15 mouse cellular contexts compared by ENCODE assay signal in the genomic region with DNA sequence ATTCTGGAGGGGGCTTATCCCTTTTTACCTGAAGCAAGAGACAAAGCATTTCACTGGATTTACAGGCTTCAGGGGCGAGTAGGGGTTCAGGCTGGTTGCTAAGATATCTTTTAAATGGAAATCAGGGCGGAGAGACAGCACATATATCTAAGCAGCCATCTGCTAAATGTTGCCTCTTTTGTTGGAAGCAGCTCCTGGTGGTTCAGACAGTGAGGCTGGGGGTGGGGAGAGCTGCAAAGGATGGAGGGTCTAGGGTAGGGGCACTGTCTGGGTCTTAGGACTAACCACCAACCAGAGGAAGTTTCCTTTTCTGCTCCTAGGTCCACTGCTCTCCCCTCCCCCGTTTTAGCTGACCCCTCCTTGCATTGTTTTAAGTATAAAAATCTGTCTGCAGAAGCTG.
DNase-seq lines count a peak whose midpoint lies in the region; ATAC-seq lines count a peak whose summit lies in the region.
"Had no signal": no experiment of that assay in that cellular context is flagged by ENCODE, and none has a peak within 500 bp of the region (broad histone marks: within the 10 kb centered on the region; RNA-seq: fewer than 3 reads in every experiment).

No protein-coding gene starts in this region.

- H3K27ac ChIP-seq in midbrain, embryonic 10.5 days (replicated peaks) = peak overlapping the region; percentile 33; the same call in 1 of the 2 replicates
- H3K27ac ChIP-seq in midbrain, embryonic 11.5 days (ENCODE audit: low read depth, low read length) = no peak overlapping the region
- peak overlapping the region; percentile 8; the same call in 1 of the 2 replicates for H3K27ac ChIP-seq in hindbrain, embryonic 13.5 days
- H3K27ac ChIP-seq in neural tube, embryonic 12.5 days = no peak overlapping the region
- H3K27ac ChIP-seq: liver, embryonic 14.5 days; stomach, embryonic 15.5 days had no signal

- no peaks in the 10 kb centered on the region for H3K36me3 ChIP-seq in midbrain, embryonic 10.5 days
- H3K36me3 ChIP-seq in midbrain, embryonic 11.5 days (ENCODE audit: control insufficient read depth, insufficient read depth, low read length) = no peaks in the 10 kb centered on the region
- no peaks in the 10 kb centered on the region for H3K36me3 ChIP-seq in hindbrain, embryonic 13.5 days
- H3K36me3 ChIP-seq in neural tube, embryonic 12.5 days = no peaks in the 10 kb centered on the region
- H3K36me3 ChIP-seq: stomach, embryonic 15.5 days had no signal

- no peak overlapping the region for H3K4me3 ChIP-seq in midbrain, embryonic 10.5 days
- no peak overlapping the region for H3K4me3 ChIP-seq in midbrain, embryonic 11.5 days (ENCODE audit: low read depth, low read length)
- no peak overlapping the region for H3K4me3 ChIP-seq in hindbrain, embryonic 13.5 days
- H3K4me3 ChIP-seq in neural tube, embryonic 12.5 days = no peak overlapping the region
- H3K4me3 ChIP-seq: stomach, embryonic 15.5 days had no signal

- no peaks in the 10 kb centered on the region for H3K9me3 ChIP-seq in midbrain, embryonic 10.5 days (replicated peaks)
- H3K9me3 ChIP-seq in midbrain, embryonic 11.5 days (ENCODE audit: control insufficient read depth, low read length) = no peaks in the 10 kb centered on the region
- no peaks in the 10 kb centered on the region for H3K9me3 ChIP-seq in hindbrain, embryonic 13.5 days
- no peaks in the 10 kb centered on the region for H3K9me3 ChIP-seq in neural tube, embryonic 12.5 days
- H3K9me3 ChIP-seq: stomach, embryonic 15.5 days had no signal

- H3K27me3 ChIP-seq in midbrain, embryonic 10.5 days (ENCODE audit: low read depth, poor library complexity, severe bottlenecking) = no peaks in the 10 kb centered on the region
- no peaks in the 10 kb centered on the region for H3K27me3 ChIP-seq in midbrain, embryonic 11.5 days (ENCODE audit: control insufficient read depth, insufficient read depth, low read length)
- H3K27me3 ChIP-seq in hindbrain, embryonic 13.5 days = no peaks in the 10 kb centered on the region
- H3K27me3 ChIP-seq in neural tube, embryonic 12.5 days (replicated peaks) = no peaks in the 10 kb centered on the region
- H3K27me3 ChIP-seq: stomach, embryonic 15.5 days had no signal

- DNase-seq in frontal cortex, postnatal 25 days (ENCODE audit: low spot score in 2 of 2) = no peak
- no peak for DNase-seq in midbrain, embryonic 10.5 days (ENCODE audit: low spot score)
- DNase-seq in midbrain, embryonic 11.5 days (ENCODE audit: low spot score, missing footprints) = no peak
- no peak for DNase-seq in ovary, adult 18-20 months (ENCODE audit: low spot score)
- DNase-seq in heart, postnatal 14 days = no peak
- DNase-seq: cerebellum, postnatal 36 days; heart, adult 18-20 months; kidney, adult 2 months; lung, postnatal 14 days; thymus, postnatal 14 days had no signal

- 36% methylated on average over 3 of the region's 3 CpGs for WGBS in midbrain, embryonic 10.5 days
- 40% methylated on average over 3 of the region's 3 CpGs for WGBS in midbrain, embryonic 11.5 days
- WGBS in hindbrain, embryonic 13.5 days = 21% methylated on average over 3 of the region's 3 CpGs
- WGBS in neural tube, embryonic 12.5 days = 18% methylated on average over 3 of the region's 3 CpGs

- no peak overlapping the region for H3K4me2 ChIP-seq in midbrain, embryonic 11.5 days
- H3K4me2 ChIP-seq in hindbrain, embryonic 13.5 days = no peak overlapping the region
- H3K4me2 ChIP-seq in neural tube, embryonic 12.5 days (replicated peaks) = no peak overlapping the region
- H3K4me2 ChIP-seq: stomach, embryonic 15.5 days had no signal

- intact Hi-C loops in heart, postnatal 14 days (cut with DNase I) = no loop called here

- peaks cover 15% of the 10 kb centered on the region for H3K4me1 ChIP-seq in midbrain, embryonic 10.5 days
- H3K4me1 ChIP-seq in midbrain, embryonic 11.5 days (ENCODE audit: control insufficient read depth, insufficient read depth, low read length) = no peaks in the 10 kb centered on the region
- peaks cover 15% of the 10 kb centered on the region for H3K4me1 ChIP-seq in hindbrain, embryonic 13.5 days (replicated peaks)
- peaks cover 14% of the 10 kb centered on the region for H3K4me1 ChIP-seq in neural tube, embryonic 12.5 days
- H3K4me1 ChIP-seq: stomach, embryonic 15.5 days had no signal

- H3K9ac ChIP-seq in midbrain, embryonic 11.5 days (ENCODE audit: low read length) = no peak overlapping the region
- no peak overlapping the region for H3K9ac ChIP-seq in hindbrain, embryonic 13.5 days
- H3K9ac ChIP-seq in neural tube, embryonic 12.5 days = no peak overlapping the region
- H3K9ac ChIP-seq: liver, embryonic 14.5 days; stomach, embryonic 15.5 days had no signal

- ATAC-seq in frontal cortex, adult (ENCODE audit: low TSS enrichment) = peak; percentile 50
- ATAC-seq in midbrain, embryonic 11.5 days (ENCODE audit: low FRiP score) = no peak
- no peak for ATAC-seq in hindbrain, embryonic 13.5 days (ENCODE audit: low FRiP score)
- ATAC-seq in neural tube, embryonic 12.5 days (ENCODE audit: low FRiP score, low read depth) = peak; percentile 78

Comparison
In these comparisons a context has a peak if more than half of its experiments do, and no peak if none do; other contexts are left out.
1. H3K27ac ChIP-seq: peak in midbrain, embryonic 10.5 days (single experiment) and hindbrain, embryonic 13.5 days (single experiment); none in midbrain, embryonic 11.5 days (single experiment) and neural tube, embryonic 12.5 days (single experiment).
2. ATAC-seq: peak in frontal cortex, adult (single experiment) and neural tube, embryonic 12.5 days (single experiment); none in midbrain, embryonic 11.5 days (single experiment) and hindbrain, embryonic 13.5 days (single experiment).